Mouse (Mus musculus) kidney, postnatal 0 days (tissue): ENCODE data around the gene Setd1a. TPM values are rescaled to one million over a fixed set of nuclear protein-coding genes. Genes with fewer than 3 reads are reported as not detected.

ENCODE experiments used
- ATAC-seq: fragments of 200-750 bp; cut with Nextera tagmentation; replicated peaks from 2 replicates; pipeline ENCODE4 v1.8.0; 2017; ENCODE audit warnings: low read depth, moderate number of reproducible peaks, moderate TSS enrichment, moderate library complexity; ENCODE audit not compliant: low FRiP score
- DNase-seq: peaks from one replicate; pipeline ENCODE4 v3.0.0-alpha.2; 2016; ENCODE audit warnings: low spot score
- H3K27ac ChIP-seq: fragments of 300-500 bp; sonication (generic); 2 replicates; pipeline ENCODE4 v1.5.1; 2014; ENCODE audit warnings: mild to moderate bottlenecking
- H3K27me3 ChIP-seq: fragments of 300-500 bp; sonication (generic); 2 replicates; pipeline ENCODE4 v1.6.1; 2014; ENCODE audit warnings: low read length, mixed read lengths; ENCODE audit not compliant: insufficient read depth
- H3K36me3 ChIP-seq: fragments of 300-500 bp; sonication (generic); 2 replicates; pipeline ENCODE4 v1.6.1; 2014; ENCODE audit warnings: low read length, mixed read lengths; ENCODE audit not compliant: insufficient read depth
- H3K4me1 ChIP-seq: fragments of 300-500 bp; sonication (generic); replicated peaks from 2 replicates; pipeline ENCODE4 v1.6.1; 2014; ENCODE audit warnings: antibody characterized with exemption, low read length, mixed read lengths; ENCODE audit not compliant: insufficient read depth
- H3K4me2 ChIP-seq: fragments of 300-500 bp; sonication (generic); 2 replicates; pipeline ENCODE4 v1.6.1; 2014; ENCODE audit warnings: mild to moderate bottlenecking, low read length, moderate library complexity, mixed read lengths
- H3K4me3 ChIP-seq: fragments of 300-500 bp; sonication (generic); replicated peaks from 2 replicates; pipeline ENCODE4 v1.5.1; 2014; ENCODE audit warnings: low read depth, low read length
- H3K9ac ChIP-seq: fragments of 300-500 bp; sonication (generic); 2 replicates; pipeline ENCODE4 v1.6.1; 2014; ENCODE audit warnings: low read depth, low read length
- H3K9me3 ChIP-seq: fragments of 300-500 bp; sonication (generic); replicated peaks from 2 replicates; pipeline ENCODE4 v1.6.1; 2016; ENCODE audit warnings: low read length, inconsistent platforms, mixed read lengths
- CTCF ChIP-seq: IDR thresholded peaks from 2 replicates; pipeline ENCODE4 v1.5.1; 2016; ENCODE audit warnings: antibody characterized with exemption, low read depth, mild to moderate bottlenecking, moderate library complexity
- WGBS: fragments of 180-500 bp; shearing (Covaris S2); extraction: QIAGEN DNeasy Blood & Tissue Kit; methylation state at CpG from one replicate; pipeline ENCODE4 v1.1.7; 2014; 5-methylcytosine and 5-hydroxymethylcytosine counted together
- polyA plus RNA-seq: library from polyadenylated mRNA; unstranded; fragments of >200 nt; fragmentation: Nextera tagmentation; extraction: Ambion mirVana; gene quantifications from 2 replicates; pipeline ENCODE4 v1.2.1, GENCODE M21; 2015

The Setd1a gene
- polyA plus RNA-seq, 1 experiment from 2014 or later: 17.9 TPM

DNA sequence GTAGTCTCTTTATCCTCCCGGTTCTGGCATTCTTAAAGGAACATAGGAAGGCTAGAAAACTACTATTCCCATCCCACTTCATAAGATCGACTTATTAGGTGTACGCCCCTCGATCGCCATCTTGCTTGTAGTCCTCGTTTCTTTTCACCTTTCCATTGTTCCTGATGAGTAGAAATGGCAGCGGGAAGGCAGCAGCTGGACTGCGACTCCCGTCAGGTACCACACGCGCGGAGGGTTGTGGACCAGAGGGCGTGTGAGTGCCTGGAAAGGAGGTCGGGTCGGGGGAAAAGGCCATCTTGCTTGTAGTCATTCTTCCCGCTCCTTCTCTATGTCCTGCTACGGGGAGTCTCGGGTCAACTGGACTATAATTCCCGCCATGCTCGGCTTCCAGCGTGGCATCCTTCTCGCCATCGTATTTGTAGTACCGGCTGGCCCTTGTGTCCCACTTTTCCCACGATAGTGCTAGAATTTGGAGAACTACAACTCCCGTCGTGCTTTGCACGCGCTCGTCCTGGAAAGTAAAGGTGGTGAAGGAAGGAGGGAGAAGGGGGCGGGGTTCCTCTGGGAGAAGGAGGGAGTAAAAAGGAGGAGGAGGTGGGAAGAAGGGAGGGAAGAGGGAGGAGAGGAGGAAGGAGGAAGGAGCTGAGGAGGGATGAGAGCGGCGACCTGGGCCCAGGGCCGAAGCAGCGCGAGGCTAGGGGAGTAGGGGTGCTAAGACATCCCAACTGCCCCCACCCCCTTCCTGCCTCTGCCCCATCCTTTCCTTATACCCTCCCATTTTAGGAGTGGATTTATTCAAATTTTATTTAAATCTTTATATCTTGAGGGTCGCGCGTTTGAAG is 30.6 kb upstream of the Setd1a start:
- Histone ChIP-seq H3K4me3 (peak overlapping the region; percentile 86), H3K27me3 (no peaks in the 10 kb centered on the region), H3K9me3 (no peaks in the 10 kb centered on the region), H3K4me1 (peaks cover 5% of the 10 kb centered on the region; the same call in 1 of the 2 replicates), H3K27ac (peak overlapping the region; percentile 81), H3K9ac (peak overlapping the region; percentile 82), H3K36me3 (peaks cover 15% of the 10 kb centered on the region; the same call in 1 of the 2 replicates), H3K4me2 (peak overlapping the region; percentile 97)
- no peak for TF ChIP-seq CTCF
- ATAC-seq (peak; percentile 90), DNase-seq (peak; percentile 100)
- WGBS: under 1% methylated on average over 38 of the region's 39 CpGs

DNA sequence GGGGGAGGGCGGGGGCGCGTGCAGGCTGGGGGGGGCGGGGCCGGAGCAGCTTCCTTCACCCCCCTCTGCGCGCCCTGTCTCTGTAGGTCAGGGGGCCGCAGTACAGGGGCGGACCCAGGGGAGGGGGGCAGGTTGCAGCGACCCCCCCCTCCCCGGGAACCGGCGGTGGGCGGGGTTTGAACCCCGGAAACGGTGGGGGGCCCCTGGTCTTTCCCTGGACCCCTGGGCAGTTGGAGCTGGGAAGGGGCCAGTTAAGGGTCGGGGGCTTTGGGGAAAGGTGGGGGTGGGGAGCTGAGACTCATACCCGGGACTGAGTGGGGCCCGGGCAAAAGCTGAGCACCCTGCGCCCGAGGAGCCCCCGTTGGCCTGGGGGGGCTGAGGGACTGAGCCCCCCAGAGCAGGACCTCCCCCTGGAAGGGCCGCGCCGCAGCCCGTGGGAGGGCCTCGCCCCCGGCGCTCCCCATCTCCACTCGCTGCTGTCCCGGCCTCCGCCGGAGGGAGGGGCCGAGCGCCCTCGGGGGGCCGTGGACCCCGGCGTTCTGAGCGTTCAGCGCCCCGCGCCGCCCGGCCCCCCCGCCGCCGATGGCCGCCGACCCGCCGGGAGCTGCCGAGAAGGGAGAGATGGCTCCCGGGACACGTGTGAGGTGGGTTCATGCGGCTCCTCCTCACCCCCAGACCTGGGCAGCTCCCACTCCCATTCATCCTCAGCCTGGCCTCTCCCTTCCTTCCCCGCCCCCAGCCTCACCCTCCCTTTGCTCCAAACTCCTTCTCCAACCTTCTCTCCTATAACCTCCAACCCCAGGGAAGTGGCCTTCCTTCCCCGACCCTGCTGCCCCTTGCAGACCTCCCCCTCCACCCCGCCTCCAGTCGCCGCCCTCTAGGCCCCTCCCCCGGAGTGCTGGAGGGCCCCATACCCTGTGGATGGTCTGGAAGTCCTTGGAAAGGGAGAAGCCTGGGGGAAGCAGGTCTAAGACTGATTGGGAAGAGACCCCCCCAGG is 29.7 kb upstream of the Setd1a start:
- peak; percentile 8; the same call in 1 of the 2 replicates for ATAC-seq

GRCm38 (mm10) chr7:127747559-127748234 is 28.8 kb upstream of the Setd1a start:
- TF ChIP-seq CTCF: no peak
- peak overlapping the region; percentile 81; the same call in 1 of the 2 replicates for H3K27ac ChIP-seq
- H3K9ac ChIP-seq: peak overlapping the region; percentile 82
- H3K27me3 ChIP-seq: no peaks in the 10 kb centered on the region
- peak overlapping the region; percentile 86 for H3K4me3 ChIP-seq
- peaks cover 5% of the 10 kb centered on the region; the same call in 1 of the 2 replicates for H3K4me1 ChIP-seq
- DNase-seq: peak; percentile 2
- peak overlapping the region; percentile 97 for H3K4me2 ChIP-seq
- peaks cover 33% of the 10 kb centered on the region for H3K36me3 ChIP-seq
- WGBS: 35% methylated on average over 6 of the region's 6 CpGs
- no peak for ATAC-seq
- H3K9me3 ChIP-seq: no peaks in the 10 kb centered on the region

More for the DNA sequence above, 29.7 kb upstream of the Setd1a start:
- H3K9ac ChIP-seq: peak overlapping the region; percentile 82
- peak; percentile 55 for DNase-seq
- WGBS: 1% methylated on average over 40 of the region's 62 CpGs
- H3K27me3 ChIP-seq: no peaks in the 10 kb centered on the region
- peaks cover 5% of the 10 kb centered on the region; the same call in 1 of the 2 replicates for H3K4me1 ChIP-seq
- no peak for TF ChIP-seq CTCF
- H3K27ac ChIP-seq: peak overlapping the region; percentile 81
- H3K4me2 ChIP-seq: peak overlapping the region; percentile 97
- peaks cover 24% of the 10 kb centered on the region for H3K36me3 ChIP-seq
- H3K4me3 ChIP-seq: peak overlapping the region; percentile 86
- no peaks in the 10 kb centered on the region for H3K9me3 ChIP-seq

GRCm38 (mm10) chr7:127748235-127748560 is 28.3 kb upstream of the Setd1a start:
- Histone ChIP-seq H3K4me2 (no peak overlapping the region), H3K4me1 (peaks cover 5% of the 10 kb centered on the region; the same call in 1 of the 2 replicates), H3K27ac (no peak overlapping the region), H3K4me3 (no peak overlapping the region), H3K27me3 (no peaks in the 10 kb centered on the region), H3K36me3 (peaks cover 37% of the 10 kb centered on the region), H3K9ac (no peak overlapping the region), H3K9me3 (no peaks in the 10 kb centered on the region)
- TF ChIP-seq CTCF: no peak
- DNase-seq (no peak), ATAC-seq (no peak)
- WGBS: 85% methylated on average over 28 of the region's 28 CpGs

DNA sequence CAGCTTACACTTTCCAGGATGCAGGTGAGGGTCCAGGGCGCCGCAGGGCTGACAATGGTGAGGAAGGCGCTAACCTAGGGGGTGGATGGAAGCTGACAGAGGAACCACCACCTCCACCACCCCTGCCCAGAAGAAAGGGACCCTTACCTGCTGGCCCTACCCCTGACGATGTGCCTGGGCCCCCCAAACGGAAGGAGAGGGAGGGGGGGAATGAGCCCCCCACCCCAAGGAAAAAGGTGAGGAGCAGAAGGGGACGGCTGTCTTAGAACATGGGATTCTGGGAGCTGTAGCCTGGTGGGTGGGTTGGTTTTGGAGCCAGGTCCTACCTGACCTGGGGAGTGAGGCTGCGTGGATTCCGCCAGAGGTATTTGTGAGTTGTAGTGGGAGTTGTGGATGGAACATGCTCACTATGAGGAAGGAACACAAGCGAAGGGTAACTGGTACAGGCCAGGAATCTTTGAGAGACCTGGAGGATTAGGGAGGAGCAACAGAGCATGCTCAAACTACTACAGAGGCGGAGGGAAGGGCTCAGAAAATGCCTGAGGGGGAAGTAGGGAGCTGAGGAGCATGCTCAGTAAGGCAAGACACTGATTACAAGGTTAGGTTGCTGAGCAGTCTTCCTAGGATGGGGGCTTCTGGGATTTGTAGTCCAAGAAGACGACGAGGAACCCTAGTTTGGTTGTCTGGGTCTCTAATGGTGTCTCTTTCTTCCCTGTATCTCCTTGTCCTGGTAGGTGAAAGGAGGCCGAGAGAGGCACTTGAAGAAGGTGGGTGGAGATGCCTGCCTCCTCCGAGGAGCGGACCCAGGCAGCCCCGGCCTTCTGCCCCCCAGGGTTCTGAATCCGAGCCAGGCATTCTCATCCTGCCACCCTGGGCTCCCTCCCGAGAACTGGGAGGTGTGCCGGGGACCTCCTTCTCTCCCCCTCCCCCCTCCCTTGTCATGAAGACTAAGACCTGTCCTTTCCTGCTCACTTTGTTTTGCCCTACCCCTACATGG is 26.0 kb upstream of the Setd1a start:
- ATAC-seq: no peak
- Histone ChIP-seq H3K9me3 (no peaks in the 10 kb centered on the region), H3K9ac (no peak overlapping the region), H3K27me3 (no peaks in the 10 kb centered on the region), H3K36me3 (peaks cover 53% of the 10 kb centered on the region), H3K4me3 (no peak overlapping the region), H3K4me2 (no peak overlapping the region), H3K4me1 (peaks cover 5% of the 10 kb centered on the region; the same call in 1 of the 2 replicates), H3K27ac (no peak overlapping the region; the same call in 1 of the 2 replicates)
- no peak for TF ChIP-seq CTCF
- 87% methylated on average over 19 of the region's 19 CpGs for WGBS
- peak; percentile 55 for DNase-seq
